Comparison of ENCODE assay signal across 8 mouse cellular contexts in the genomic region with DNA sequence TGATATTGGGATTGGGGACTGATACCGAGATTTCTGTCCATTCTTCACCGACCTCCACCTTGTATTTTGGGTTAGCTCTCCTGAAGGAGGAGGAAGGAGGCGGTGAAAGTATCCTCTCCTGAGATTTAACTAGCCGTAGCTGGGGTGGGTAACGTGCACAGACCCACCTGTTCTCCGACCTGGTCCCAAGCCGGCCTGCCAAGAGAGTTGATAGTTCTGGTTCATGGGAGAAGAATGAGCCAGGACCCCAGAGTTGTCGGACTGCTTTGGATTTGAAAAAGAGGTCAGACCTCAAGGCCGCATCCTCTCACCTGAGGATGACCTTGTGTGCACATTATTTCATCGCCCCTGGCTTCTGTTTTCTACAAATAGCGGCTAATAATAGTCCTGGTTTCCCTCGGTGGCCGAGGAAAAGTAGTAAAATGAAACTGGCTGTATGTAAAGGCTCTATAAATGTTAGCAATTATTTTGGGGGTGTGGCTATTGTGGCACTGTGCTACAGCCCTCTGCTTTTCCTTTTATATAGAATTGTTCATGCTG. TPM values are rescaled to one million over a fixed set of nuclear protein-coding genes. Genes with fewer than 3 reads are reported as not detected.
DNase-seq lines count a peak whose midpoint lies in the region; ATAC-seq and TF ChIP-seq lines count a peak whose summit lies in the region.

No protein-coding gene starts in this region.

- peaks cover under 1% of the 10 kb centered on the region for H3K36me3 ChIP-seq in ES-E14 (ENCODE audit: control insufficient read depth, insufficient read depth, low read length, poor library complexity, severe bottlenecking)
- 0 out of 2 replicates have a peak, but pooled peaks cover 1% of the 10 kb centered on the region for H3K36me3 ChIP-seq in embryonic facial prominence, embryonic 14.5 days (ENCODE audit: control insufficient read depth, insufficient read depth, low read length)
- no peaks in the 10 kb centered on the region for H3K36me3 ChIP-seq in intestine, embryonic 15.5 days

- 0% methylated on average over 13 of the region's 13 CpGs for WGBS in embryonic facial prominence, embryonic 14.5 days
- 1% methylated on average over 13 of the region's 13 CpGs for WGBS in intestine, embryonic 15.5 days

- peak overlapping the region; percentile 87 for H3K4me2 ChIP-seq in embryonic facial prominence, embryonic 14.5 days (ENCODE audit: low read depth, low read length)
- peak overlapping the region; percentile 75 for H3K4me2 ChIP-seq in intestine, embryonic 15.5 days (replicated peaks)

- peak overlapping the region; percentile 99 for H3K9ac ChIP-seq in ES-E14 (ENCODE audit: insufficient read depth, low read depth, low read length, poor library complexity, severe bottlenecking)
- peak overlapping the region; percentile 81 for H3K9ac ChIP-seq in embryonic facial prominence, embryonic 14.5 days (ENCODE audit: low read depth, low read length)
- peak overlapping the region; percentile 77 for H3K9ac ChIP-seq in intestine, embryonic 15.5 days

- no peaks in the 10 kb centered on the region for H3K9me3 ChIP-seq in ES-E14 (ENCODE audit: control insufficient read depth, insufficient read depth, low read depth, low read length)
- H3K9me3 ChIP-seq in embryonic facial prominence, embryonic 14.5 days (ENCODE audit: control insufficient read depth, low read length) = no peaks in the 10 kb centered on the region
- no peaks in the 10 kb centered on the region for H3K9me3 ChIP-seq in intestine, embryonic 15.5 days

- H3K4me3 ChIP-seq in ES-E14 (ENCODE audit: insufficient read depth in 1 of 2, low read depth in 1 of 2, low read length in 2 of 2, poor library complexity in 1 of 2, severe bottlenecking in 1 of 2) = peak overlapping the region; percentile 85 to 87
- peak overlapping the region; percentile 58 for H3K4me3 ChIP-seq in embryonic facial prominence, embryonic 14.5 days (ENCODE audit: low read depth, low read length)
- peak overlapping the region; percentile 67 for H3K4me3 ChIP-seq in intestine, embryonic 15.5 days (replicated peaks)

- ATAC-seq in embryonic facial prominence, embryonic 14.5 days (ENCODE audit: low read depth) = no peak
- peak; percentile 3; the same call in 1 of the 2 replicates for ATAC-seq in intestine, embryonic 15.5 days
- ATAC-seq in inflammation-experienced regulatory T-cells, adult 6 months = no peak

- DNase-seq in layer of hippocampus, adult 11-12 months (ENCODE audit: low spot score) = peak; percentile 19
- no peak for DNase-seq in layer of hippocampus, postnatal 36 days
- DNase-seq in ES-E14 (ENCODE audit: low read depth, low spot score) = no peak
- DNase-seq in embryonic facial prominence, embryonic 14.5 days (ENCODE audit: low spot score) = peak; percentile 3
- DNase-seq in mesoderm, embryonic 11.5 days (ENCODE audit: low read depth, low spot score) = peak; percentile 4
- no peak for DNase-seq in spleen, postnatal 4 days (ENCODE audit: low spot score in 2 of 2)

- peak overlapping the region; percentile 97 for H3K27ac ChIP-seq in ES-E14 (ENCODE audit: insufficient read depth, low read depth, low read length, poor library complexity, severe bottlenecking)
- peak overlapping the region; percentile 99 for H3K27ac ChIP-seq in embryonic facial prominence, embryonic 14.5 days (replicated peaks; ENCODE audit: low read depth, low read length)
- H3K27ac ChIP-seq in intestine, embryonic 15.5 days = peak overlapping the region; percentile 98

- peaks cover 2 to 4% of the 10 kb centered on the region in 2 experiments; a peak in 2 of 4 replicates for H3K4me1 ChIP-seq in ES-E14 (ENCODE audit: control insufficient read depth in 2 of 2, insufficient read depth in 2 of 2, low read length in 2 of 2, poor library complexity in 1 of 2)
- H3K4me1 ChIP-seq in embryonic facial prominence, embryonic 14.5 days (ENCODE audit: control insufficient read depth, insufficient read depth, low read length) = peaks cover 15% of the 10 kb centered on the region
- peaks cover 19% of the 10 kb centered on the region; the same call in 1 of the 2 replicates for H3K4me1 ChIP-seq in intestine, embryonic 15.5 days (replicated peaks)

- H3K27me3 ChIP-seq in embryonic facial prominence, embryonic 14.5 days (replicated peaks; ENCODE audit: control insufficient read depth, insufficient read depth, low read length) = no peaks in the 10 kb centered on the region
- H3K27me3 ChIP-seq in intestine, embryonic 15.5 days (replicated peaks) = no peaks in the 10 kb centered on the region

- in situ Hi-C loops in ES-E14 (cut with MboI; ENCODE audit: low sequenced_read_pairs in 2 of 2, unreplicated experiment in 2 of 2) = no loop called here

TF ChIP-seq in ES-E14, 5 proteins besides CTCF, POLR2A, EP300 and RAD21:
- TF ChIP-seq MAFK (IDR thresholded peaks at IDR 0.05; ENCODE audit: insufficient read depth, low read depth, low read length) (no peak), ZNF384 (IDR thresholded peaks at IDR 0.05; ENCODE audit: low read depth, low read length) (no peak), HCFC1 (IDR thresholded peaks at IDR 0.05; ENCODE audit: borderline replicate concordance, insufficient read depth, low read length) (no peak), CHD2 (IDR thresholded peaks at IDR 0.05; ENCODE audit: low read depth, low read length) (no peak), ZC3H11A (IDR thresholded peaks at IDR 0.05; ENCODE audit: borderline replicate concordance, low read depth, low read length) (no peak)

RNA-seq across cellular contexts. Expression of a gene that starts 1.0 kb away (rescaled TPM):
- 100 to 1,000 TPM; 561 to 579 TPM for total RNA-seq in layer of hippocampus, postnatal 36 days (2021)
- total RNA-seq in ES-E14 (2012; rRNA removed) = 144 and 179 TPM in 2 replicates
- polyA plus RNA-seq in embryonic facial prominence, embryonic 14.5 days (2014; fragmentation: Nextera tagmentation; extraction: Ambion mirVana) = 335 and 378 TPM in 2 replicates
- polyA plus RNA-seq in intestine, embryonic 15.5 days (2015; fragmentation: Nextera tagmentation; extraction: Ambion mirVana) = 337 and 339 TPM in 2 replicates
- polyA plus RNA-seq in inflammation-experienced regulatory T-cells, adult 6 months (2017; shearing (Covaris generic)) = 100 to 1,000 TPM; 187 to 252 (median 198) TPM

RNA-seq across cellular contexts. Expression of a gene that starts 26.6 kb away (rescaled TPM):
- total RNA-seq in layer of hippocampus, postnatal 36 days (2021) = not detected
- total RNA-seq in ES-E14 (2012; rRNA removed) = not detected in 2 replicates
- not detected in 2 replicates for polyA plus RNA-seq in embryonic facial prominence, embryonic 14.5 days (2014; fragmentation: Nextera tagmentation; extraction: Ambion mirVana)
- polyA plus RNA-seq in intestine, embryonic 15.5 days (2015; fragmentation: Nextera tagmentation; extraction: Ambion mirVana) = not detected in 2 replicates
- polyA plus RNA-seq in inflammation-experienced regulatory T-cells, adult 6 months (2017; shearing (Covaris generic)) = not detected

RNA-seq across cellular contexts. Expression of a gene that starts 41.2 kb away (rescaled TPM):
- total RNA-seq in layer of hippocampus, postnatal 36 days (2021) = not detected
- total RNA-seq in ES-E14 (2012; rRNA removed) = not detected in 2 replicates
- not detected in 2 replicates for polyA plus RNA-seq in embryonic facial prominence, embryonic 14.5 days (2014; fragmentation: Nextera tagmentation; extraction: Ambion mirVana)
- polyA plus RNA-seq in intestine, embryonic 15.5 days (2015; fragmentation: Nextera tagmentation; extraction: Ambion mirVana) = not detected in 2 replicates
- under 1 TPM in 1 of 3 experiments, not detected in 2; 0.16 TPM for polyA plus RNA-seq in inflammation-experienced regulatory T-cells, adult 6 months (2017; shearing (Covaris generic))

RNA-seq across cellular contexts. Expression of a gene that starts 50.2 kb away (rescaled TPM):
- total RNA-seq in layer of hippocampus, postnatal 36 days (2021) = not detected
- not detected in 2 replicates for total RNA-seq in ES-E14 (2012; rRNA removed)
- polyA plus RNA-seq in embryonic facial prominence, embryonic 14.5 days (2014; fragmentation: Nextera tagmentation; extraction: Ambion mirVana) = not detected in 2 replicates
- not detected in 2 replicates for polyA plus RNA-seq in intestine, embryonic 15.5 days (2015; fragmentation: Nextera tagmentation; extraction: Ambion mirVana)
- under 1 TPM in 2 of 3 experiments, not detected in 1; 0.09 to 0.12 TPM for polyA plus RNA-seq in inflammation-experienced regulatory T-cells, adult 6 months (2017; shearing (Covaris generic))

Comparison
In these comparisons a context has a peak if more than half of its experiments do, and no peak if none do; other contexts are left out.
1. DNase-seq: peak in layer of hippocampus, adult 11-12 months (single experiment), embryonic facial prominence, embryonic 14.5 days (single experiment) and mesoderm, embryonic 11.5 days (single experiment); none in layer of hippocampus, postnatal 36 days (0 of 2), ES-E14 (single experiment) and spleen, postnatal 4 days (0 of 2).
2. Peak in every context shown above with its lines, with median percentiles within 50 percentile points of each other: H3K27ac ChIP-seq, H3K4me3 ChIP-seq and H3K9ac ChIP-seq.